Mouse (Mus musculus) C2C12 (cell line): ENCODE measurements at regions not wholly inside any gene's neighbourhood (a gene's known extent, or its start where the extent isn't known, plus 50 kb on each side); places are given as distances from the start of the nearest gene placed in this dataset.

Source experiments
- CTCF ChIP-seq: IDR thresholded peaks from one replicate; pipeline ENCODE4 v1.5.1; 2011; ENCODE audit not compliant: control insufficient read depth, insufficient read depth, insufficient read length
- MYOD1 ChIP-seq: IDR thresholded peaks from one replicate; pipeline ENCODE4 v1.6.1; 2011; ENCODE audit warnings: low read depth; ENCODE audit not compliant: control insufficient read depth, insufficient read length
- USF1 ChIP-seq: IDR thresholded peaks from one replicate; pipeline ENCODE4 v1.6.1; 2011; ENCODE audit warnings: low read depth, mild to moderate bottlenecking, control low read depth, moderate library complexity

DNA sequence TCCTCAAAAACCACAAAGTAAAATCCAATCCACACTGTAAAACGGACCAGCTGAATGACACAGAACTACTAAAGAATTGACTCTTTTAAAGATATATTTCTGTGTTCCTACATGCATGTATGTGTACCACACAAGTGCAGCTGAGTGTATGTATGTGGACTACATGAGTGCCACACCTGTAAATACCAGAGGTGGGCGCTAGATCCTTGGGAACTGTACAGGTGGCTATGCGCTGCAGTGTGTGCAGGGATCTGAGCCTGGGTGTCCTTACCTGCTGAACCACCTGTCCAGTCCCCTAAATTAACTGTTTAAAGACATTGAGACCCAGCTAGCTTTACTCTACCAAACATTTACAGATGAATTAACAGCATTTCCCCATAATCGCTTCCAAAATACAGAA is 546.6 kb downstream of the Cbln4 start:
- no peak for TF ChIP-seq CTCF
- TF ChIP-seq USF1: no peak
- TF ChIP-seq MYOD1: no peak
